Mouse (Mus musculus) testis, adult 2 months (tissue): ENCODE data around the gene Capzb. TPM values are rescaled to one million over a fixed set of nuclear protein-coding genes. Genes with fewer than 3 reads are reported as not detected.

ENCODE experiments used
- H3K27ac ChIP-seq: fragments of 200-500 bp; 2 replicates; pipeline ENCODE4 v1.5.1; 2012; ENCODE audit warnings: low read depth, low read length; ENCODE audit not compliant: control insufficient read depth, insufficient read depth
- H3K27me3 ChIP-seq: fragments of 200-500 bp; 2 replicates; pipeline ENCODE4 v1.6.1; 2012; ENCODE audit warnings: mild to moderate bottlenecking, low read length, moderate library complexity; ENCODE audit not compliant: control insufficient read depth, insufficient read depth
- H3K36me3 ChIP-seq: fragments of 200-500 bp; 2 replicates; pipeline ENCODE4 v1.6.1; 2012; ENCODE audit warnings: mild to moderate bottlenecking, low read length; ENCODE audit not compliant: control insufficient read depth, insufficient read depth
- H3K4me1 ChIP-seq: fragments of 200-500 bp; 2 replicates; pipeline ENCODE4 v1.6.1; 2012; ENCODE audit warnings: low read length; ENCODE audit not compliant: control insufficient read depth, insufficient read depth
- H3K4me3 ChIP-seq: fragments of 200-500 bp; 2 replicates; pipeline ENCODE4 v1.5.1; 2012; ENCODE audit warnings: low read depth, mild to moderate bottlenecking, low read length, moderate library complexity, mixed read lengths; ENCODE audit not compliant: control insufficient read depth
- CTCF ChIP-seq: fragments of 200-500 bp; IDR thresholded peaks from 2 replicates; pipeline ENCODE4 v1.5.1; 2012; ENCODE audit warnings: low read depth, mild to moderate bottlenecking, inconsistent platforms, low read length, moderate library complexity; ENCODE audit not compliant: control insufficient read depth, insufficient read depth, insufficient replicate concordance
- POLR2A ChIP-seq: fragments of 200-500 bp; IDR thresholded peaks from 2 replicates; pipeline ENCODE4 v1.6.1; 2012; ENCODE audit warnings: low read depth, mild to moderate bottlenecking, inconsistent platforms, low read length, moderate library complexity; ENCODE audit not compliant: control insufficient read depth
- polyA plus RNA-seq: library from polyadenylated mRNA; depleted of rRNA; stranded (reverse); fragments of >200 nt; gene quantifications from 2 replicates; pipeline ENCODE4 v1.2.3, GENCODE M21; 2012

Capzb gene
- polyA plus RNA-seq, 1 experiment: 286 TPM

DNA sequence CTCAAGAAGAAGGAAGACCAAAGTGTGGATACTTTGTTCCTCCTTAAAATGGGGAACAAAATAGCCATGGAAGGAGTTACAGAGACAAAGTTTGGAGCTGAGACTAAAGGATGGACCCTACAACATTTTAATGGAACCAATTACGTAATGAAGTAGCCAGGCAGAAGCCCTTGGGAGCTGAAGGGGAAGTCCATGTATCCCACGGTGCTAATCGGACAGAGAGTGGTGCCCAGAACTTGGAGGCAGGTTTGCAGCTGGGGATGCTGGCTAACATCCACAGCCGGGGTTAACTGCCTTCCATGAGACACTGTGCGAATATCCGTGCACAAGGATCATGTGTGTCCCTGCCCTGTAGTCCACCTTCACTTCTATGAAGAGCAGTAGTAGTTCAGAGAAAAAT lies 36.2 kb upstream of the Capzb start:
- Histone ChIP-seq H3K36me3 (no peaks in the 10 kb centered on the region), H3K4me3 (no peak overlapping the region), H3K4me1 (peaks cover 2% of the 10 kb centered on the region), H3K27me3 (no peaks in the 10 kb centered on the region), H3K27ac (no peak overlapping the region)
- TF ChIP-seq POLR2A: no peak
- TF ChIP-seq CTCF: no peak

DNA sequence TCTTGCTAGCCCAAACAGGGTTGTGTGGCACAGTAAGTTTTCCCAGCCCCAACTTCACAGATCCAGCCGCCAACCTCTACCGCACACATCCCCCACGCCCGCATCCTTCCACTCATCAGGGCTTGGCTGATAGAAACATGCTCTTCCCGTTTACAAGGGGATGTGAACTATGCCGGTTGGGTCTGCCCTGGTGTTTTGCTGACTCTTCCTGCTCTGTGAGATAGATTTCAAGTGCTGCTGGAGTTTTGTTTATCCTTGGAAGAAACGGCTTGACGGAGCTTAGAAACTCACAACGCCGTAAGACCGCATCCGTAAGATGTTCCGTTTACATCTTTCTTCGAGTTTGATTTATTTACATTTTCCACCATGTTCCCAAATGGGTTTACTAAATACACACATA lies 34.3 kb upstream of the Capzb start:
- H3K27ac ChIP-seq: no peak overlapping the region
- TF ChIP-seq POLR2A (no peak), CTCF (no peak)
- H3K4me3 ChIP-seq: no peak overlapping the region

GRCm38 (mm10) chr4:139161076-139161475 lies 31.6 kb upstream of the Capzb start:
- Histone ChIP-seq H3K36me3 (no peaks in the 10 kb centered on the region), H3K4me3 (no peak overlapping the region), H3K27me3 (no peaks in the 10 kb centered on the region), H3K4me1 (no peaks in the 10 kb centered on the region), H3K27ac (no peak overlapping the region)
- no peak for TF ChIP-seq CTCF
- TF ChIP-seq POLR2A: no peak

More for the DNA sequence above, 34.3 kb upstream of the Capzb start:
- H3K4me1 ChIP-seq: peaks cover 2% of the 10 kb centered on the region
- H3K36me3 ChIP-seq: no peaks in the 10 kb centered on the region
- H3K27me3 ChIP-seq: no peaks in the 10 kb centered on the region

GRCm38 (mm10) chr4:139164082-139164481 lies 28.6 kb upstream of the Capzb start:
- no peaks in the 10 kb centered on the region for H3K4me1 ChIP-seq
- H3K27ac ChIP-seq: no peak overlapping the region
- no peaks in the 10 kb centered on the region for H3K36me3 ChIP-seq
- TF ChIP-seq CTCF: no peak
- no peak for TF ChIP-seq POLR2A
- H3K4me3 ChIP-seq: no peak overlapping the region
- no peaks in the 10 kb centered on the region for H3K27me3 ChIP-seq

DNA sequence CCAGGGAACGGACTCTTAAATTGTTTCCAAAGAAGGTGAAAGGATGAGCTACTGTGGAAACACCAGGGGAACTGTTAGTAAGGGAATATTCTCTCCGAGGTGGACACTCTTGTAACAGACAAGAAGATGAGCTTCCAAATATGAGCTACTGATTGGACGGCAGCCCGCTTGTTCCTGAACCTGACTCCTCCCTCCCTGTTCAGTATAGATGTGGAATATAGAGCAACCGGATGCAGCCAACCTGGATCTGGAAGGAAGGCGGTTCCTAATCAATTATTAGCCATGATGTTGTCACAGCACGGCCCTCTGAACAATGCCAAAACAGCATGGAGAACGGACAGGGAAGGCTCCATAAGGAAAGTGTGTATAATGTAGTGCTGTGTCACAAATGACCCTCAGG lies 27.4 kb upstream of the Capzb start:
- Histone ChIP-seq H3K4me1 (peaks cover 2% of the 10 kb centered on the region), H3K27me3 (no peaks in the 10 kb centered on the region), H3K4me3 (no peak overlapping the region), H3K27ac (no peak overlapping the region), H3K36me3 (no peaks in the 10 kb centered on the region)
- TF ChIP-seq CTCF (no peak), POLR2A (no peak)

GRCm38 (mm10) chr4:139166244-139166643 lies 26.5 kb upstream of the Capzb start:
- Histone ChIP-seq H3K4me1 (peaks cover 2% of the 10 kb centered on the region), H3K27me3 (no peaks in the 10 kb centered on the region), H3K4me3 (no peak overlapping the region), H3K27ac (no peak overlapping the region), H3K36me3 (no peaks in the 10 kb centered on the region)
- TF ChIP-seq CTCF: no peak
- TF ChIP-seq POLR2A: no peak

DNA sequence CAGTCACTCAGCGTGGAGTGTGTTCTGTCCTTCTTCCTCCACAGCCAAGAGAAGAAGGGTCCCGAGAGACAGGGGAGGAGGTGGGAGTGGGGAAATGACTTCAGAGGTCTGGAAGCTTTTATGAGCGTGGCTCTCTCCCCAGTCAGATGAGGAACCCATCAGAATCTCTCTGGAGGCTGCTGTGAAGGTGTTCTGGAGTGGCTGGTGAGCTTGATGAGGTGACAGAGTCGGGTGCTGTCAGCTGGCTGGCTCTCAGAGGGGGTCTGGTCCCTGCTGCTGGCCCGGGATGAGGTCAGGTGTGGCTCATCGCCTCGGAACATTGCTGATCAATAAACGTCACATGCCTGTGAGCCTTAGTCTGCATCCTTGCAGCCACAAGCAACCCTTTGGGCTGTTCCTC lies 25.6 kb upstream of the Capzb start:
- H3K4me1 ChIP-seq: peaks cover 2% of the 10 kb centered on the region
- H3K27me3 ChIP-seq: no peaks in the 10 kb centered on the region
- no peak overlapping the region for H3K27ac ChIP-seq
- H3K36me3 ChIP-seq: no peaks in the 10 kb centered on the region
- H3K4me3 ChIP-seq: no peak overlapping the region
- TF ChIP-seq POLR2A: no peak
- no peak for TF ChIP-seq CTCF
